Mouse (Mus musculus): ENCODE results near the gene Myl12a. TPM values are rescaled to one million over a fixed set of nuclear protein-coding genes. Genes with fewer than 3 reads are reported as not detected.

Myl12a gene
- polyA plus RNA-seq, 1 experiment: 55.1 TPM

DNA sequence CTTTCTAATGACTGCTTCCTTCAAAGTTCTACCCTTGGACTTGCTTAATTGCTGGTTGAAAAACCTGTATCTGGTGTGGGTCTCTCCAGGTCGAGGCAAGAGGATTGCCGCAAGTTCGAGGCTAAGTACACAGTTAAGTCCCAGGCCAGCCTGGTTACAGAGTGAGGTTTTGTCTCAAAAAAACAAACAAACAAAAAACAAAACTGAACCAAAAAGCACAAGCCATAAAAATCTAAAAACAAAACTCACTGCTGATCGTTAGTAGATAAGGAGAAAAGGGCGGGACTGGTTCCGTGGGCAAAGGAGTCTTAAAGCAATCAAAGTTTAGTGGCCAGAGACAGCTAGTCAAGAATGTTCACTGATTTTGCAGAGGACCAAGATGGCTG lies 16.3 kb downstream of the Myl12a start:
- no peak for TF ChIP-seq GATA1 (IDR thresholded peaks at IDR 0.05; ENCODE audit: low read length)

DNA sequence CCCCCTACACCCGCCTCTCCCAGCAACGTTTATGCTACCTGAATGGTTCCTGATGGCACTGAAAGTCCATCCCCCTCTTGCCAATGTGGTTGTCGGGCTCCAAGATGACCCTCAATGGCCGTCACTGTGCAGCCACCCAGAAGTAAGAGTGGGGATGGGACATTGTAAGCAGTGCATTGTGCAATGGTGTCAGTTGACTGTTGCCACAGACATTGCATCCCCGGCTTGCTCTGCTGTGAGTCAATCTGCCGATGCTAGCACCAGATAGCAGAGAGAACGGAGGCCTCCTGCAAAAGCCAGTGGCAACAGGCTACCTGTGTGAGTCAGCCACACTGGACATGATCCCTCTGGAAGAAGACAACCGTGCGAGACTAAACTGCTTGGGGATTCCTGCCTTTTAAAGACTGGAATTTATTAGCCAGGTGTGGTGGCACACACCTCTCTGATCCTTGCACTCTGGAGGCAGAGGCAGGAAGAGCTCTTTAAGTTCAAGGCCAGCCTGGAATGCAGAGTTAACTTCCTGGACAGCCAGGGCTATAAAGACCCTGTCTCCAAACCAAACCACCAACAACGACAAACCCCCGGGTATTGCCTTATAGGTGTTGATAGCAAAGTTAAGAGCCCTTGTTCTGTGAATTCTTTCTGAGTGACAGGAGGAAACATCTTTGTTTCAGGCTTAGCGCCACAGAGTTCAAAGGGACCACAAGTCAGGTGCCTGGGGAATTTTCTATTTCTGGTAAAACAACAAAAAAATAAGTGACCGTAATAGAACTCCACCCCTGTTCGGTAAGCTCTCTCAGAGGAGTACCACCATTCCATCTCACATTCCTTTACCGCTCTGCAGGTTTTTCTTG lies 16.9 kb downstream of the Myl12a start:
- TF ChIP-seq GATA1 (IDR thresholded peaks at IDR 0.05; ENCODE audit: low read length): no peak

DNA sequence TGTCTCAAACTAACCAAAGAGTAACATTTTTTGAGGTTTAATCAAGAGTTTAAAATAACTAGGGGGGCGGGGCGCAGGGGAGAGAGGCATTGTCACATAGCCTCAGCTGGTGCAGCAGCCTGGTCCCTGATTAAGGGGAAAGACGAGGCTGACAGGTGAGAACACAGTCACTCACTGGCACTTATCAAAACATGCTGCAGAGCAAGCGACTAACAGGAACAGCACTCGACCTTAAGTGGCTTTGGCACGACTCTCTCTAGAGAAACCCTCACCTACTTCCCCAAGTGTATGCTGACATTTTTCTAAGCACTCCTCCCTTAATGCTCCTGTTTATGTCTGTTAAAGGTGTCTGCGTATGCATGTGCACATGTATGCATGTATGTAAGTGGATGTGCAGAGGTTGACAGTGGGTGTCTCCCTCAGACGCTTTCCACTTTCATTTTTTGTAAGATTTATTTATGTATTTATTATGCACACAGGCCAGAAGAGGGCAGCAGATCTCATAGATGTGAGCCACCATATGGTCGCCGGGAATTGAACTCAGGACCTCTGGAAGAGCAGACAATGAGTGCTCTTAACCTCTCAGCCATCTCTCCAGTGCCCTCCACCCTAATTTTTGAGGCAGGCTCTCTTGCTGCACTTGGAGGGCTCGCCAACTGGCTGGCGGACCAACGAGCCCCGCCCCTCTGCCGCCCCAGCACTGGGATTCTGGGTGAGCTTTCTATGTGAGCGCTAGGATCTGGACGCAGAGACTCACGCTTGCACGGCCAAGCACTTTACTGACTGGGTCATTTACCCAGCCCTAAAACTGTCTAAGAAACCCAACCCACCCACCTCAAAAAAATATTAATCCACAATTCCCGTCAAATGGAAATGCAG lies 23.1 kb downstream of the Myl12a start:
- no peak for TF ChIP-seq GATA1 (IDR thresholded peaks at IDR 0.05; ENCODE audit: low read length)

DNA sequence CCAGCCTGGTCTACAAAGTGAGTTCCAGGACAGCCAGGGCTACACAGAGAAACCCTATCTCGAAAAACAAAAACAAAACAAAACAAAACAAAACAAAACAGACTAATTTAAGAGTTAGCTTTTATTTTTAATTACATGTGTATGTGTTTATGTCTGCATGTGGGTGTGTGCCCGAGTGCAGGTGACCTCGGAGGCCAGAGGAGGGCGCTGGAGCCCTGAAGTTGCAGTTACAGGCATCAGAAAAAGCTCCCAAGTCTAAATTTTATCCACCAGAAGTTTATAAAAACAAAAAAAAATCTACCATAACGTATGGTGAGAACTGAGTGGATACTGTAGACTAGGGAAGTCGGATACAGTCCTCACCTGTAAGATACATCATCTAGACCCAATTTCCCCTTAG lies 24.9 kb downstream of the Myl12a start:
- TF ChIP-seq GATA1 (IDR thresholded peaks at IDR 0.05; ENCODE audit: low read length): no peak

DNA sequence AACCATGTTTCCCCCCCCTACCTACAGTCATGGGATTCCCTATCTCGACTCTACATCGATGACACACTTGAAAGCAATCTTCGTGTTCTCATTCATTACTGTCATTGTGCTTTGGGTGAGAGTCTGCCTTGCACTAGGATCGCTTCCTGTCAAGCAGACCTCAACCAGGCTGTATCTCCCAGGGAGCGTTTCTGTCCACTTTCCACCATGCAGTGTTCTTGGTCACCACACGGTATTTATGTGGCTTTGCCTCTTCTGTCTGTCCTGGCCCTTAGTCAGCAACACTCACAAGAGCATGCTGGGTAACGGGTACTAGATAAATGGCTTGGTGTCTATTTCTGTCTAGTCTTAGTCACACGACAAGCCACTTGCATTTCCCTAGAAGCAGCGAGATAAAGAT lies 29.3 kb downstream of the Myl12a start:
- no peak for TF ChIP-seq GATA1 (IDR thresholded peaks at IDR 0.05; ENCODE audit: low read length)

DNA sequence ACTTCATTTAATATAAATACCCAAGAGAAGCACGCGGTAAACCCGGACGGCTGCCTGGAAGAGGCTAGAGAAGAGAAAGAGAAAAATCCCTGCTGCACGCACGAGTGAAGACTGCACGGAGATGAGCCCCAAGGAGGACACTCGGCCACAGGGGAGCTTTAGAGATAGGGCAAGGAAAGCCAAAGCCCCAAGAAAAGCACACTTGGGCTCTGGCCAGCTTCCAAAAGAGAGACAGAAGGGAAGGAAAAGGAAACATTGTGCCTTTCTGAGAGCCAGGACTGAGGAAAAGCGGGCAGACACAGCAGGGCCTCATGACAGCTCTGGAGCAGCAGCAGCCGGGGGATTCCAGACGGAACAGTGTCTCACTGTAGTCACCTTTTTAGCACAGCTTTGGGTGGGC lies 31.5 kb downstream of the Myl12a start:
- TF ChIP-seq GATA1 (IDR thresholded peaks at IDR 0.05; ENCODE audit: low read length): no peak

DNA sequence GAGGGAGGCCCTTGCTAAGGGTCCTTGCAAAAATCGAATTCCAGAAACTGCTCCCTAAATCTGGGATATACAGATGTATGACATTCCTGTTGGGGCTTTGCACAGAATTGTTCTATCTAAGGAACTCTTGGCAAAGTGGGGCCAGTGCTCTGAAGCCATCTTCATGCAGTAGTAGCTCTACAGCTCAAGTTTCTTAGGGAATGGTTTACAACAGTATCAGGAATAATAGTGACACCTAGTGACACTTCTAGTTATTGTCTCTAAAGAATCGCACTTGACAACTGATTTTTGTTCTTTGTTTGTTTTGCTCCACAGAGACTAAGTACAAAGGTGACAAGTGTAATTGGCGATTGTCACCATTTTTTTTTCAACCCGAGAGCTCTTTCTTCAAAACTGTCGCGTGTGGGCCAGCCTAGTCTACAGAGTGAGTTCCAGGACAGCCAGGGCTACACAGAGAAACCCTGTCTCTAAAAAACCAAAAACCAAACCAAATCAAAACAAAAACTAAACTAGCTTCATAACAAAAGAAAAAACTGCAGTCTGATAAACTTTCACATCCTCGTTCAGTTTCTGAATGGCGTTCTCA lies 34.0 kb downstream of the Myl12a start:
- TF ChIP-seq GATA1 (IDR thresholded peaks at IDR 0.05; ENCODE audit: low read length): no peak

DNA sequence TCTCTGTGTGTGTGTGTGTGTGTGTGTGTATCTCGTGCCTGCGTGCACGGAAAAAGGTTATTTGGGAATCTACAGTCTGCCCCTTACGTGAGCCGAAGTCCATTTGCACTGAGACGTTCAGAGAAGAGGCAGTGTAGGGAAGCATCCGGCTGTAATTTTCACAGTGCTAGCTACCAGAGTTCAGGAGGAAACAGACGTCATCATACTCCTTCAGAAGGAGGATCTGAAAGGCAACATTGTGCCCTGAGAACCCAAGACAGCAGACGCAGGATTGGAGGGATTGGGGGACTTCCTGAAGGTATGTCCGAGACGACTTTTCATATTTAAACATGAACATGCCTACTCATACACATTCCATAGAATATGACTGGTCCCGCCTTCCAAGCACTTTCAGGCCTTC lies 35.0 kb downstream of the Myl12a start:
- TF ChIP-seq GATA1 (IDR thresholded peaks at IDR 0.05; ENCODE audit: low read length): no peak

DNA sequence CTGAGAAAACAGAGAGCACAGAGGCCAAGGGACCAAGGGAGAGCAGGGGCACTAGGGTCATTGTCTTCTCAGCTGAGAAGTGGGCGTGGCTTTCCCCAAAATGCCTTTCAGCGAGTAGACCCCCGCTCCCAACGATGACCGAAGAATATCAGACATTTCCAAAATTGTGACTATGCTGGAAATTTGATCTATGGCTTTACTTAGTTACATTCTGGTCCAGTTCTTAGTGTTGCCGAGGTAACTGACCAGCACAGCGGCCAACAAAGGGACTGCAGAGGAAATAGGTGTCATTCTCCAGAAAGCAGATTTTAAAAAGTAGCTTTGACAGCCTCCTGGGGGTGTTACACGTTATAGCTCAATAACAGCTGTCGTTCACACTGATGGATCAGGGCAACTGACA lies 35.5 kb downstream of the Myl12a start:
- no peak for TF ChIP-seq GATA1 (IDR thresholded peaks at IDR 0.05; ENCODE audit: low read length)

DNA sequence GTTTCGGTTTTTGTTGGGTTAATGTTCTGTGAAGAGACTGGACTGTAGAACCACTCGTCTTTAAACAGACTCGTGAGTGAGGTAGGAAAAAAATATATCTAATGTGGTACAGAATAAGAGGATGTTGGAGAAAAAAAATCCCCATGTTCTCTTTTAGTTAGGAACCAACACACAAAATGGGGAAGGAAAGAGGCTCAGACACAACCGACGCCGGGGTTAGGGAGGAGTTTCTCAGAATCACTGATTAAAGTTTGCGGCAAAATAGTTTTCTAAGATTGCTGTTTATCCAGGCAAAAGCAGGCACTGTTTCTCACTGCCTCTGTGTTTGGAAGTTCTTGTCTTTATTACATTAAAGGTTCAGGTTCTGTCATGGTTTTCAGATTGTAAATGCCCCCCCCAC lies 36.6 kb downstream of the Myl12a start:
- TF ChIP-seq GATA1 (IDR thresholded peaks at IDR 0.05; ENCODE audit: low read length): no peak

DNA sequence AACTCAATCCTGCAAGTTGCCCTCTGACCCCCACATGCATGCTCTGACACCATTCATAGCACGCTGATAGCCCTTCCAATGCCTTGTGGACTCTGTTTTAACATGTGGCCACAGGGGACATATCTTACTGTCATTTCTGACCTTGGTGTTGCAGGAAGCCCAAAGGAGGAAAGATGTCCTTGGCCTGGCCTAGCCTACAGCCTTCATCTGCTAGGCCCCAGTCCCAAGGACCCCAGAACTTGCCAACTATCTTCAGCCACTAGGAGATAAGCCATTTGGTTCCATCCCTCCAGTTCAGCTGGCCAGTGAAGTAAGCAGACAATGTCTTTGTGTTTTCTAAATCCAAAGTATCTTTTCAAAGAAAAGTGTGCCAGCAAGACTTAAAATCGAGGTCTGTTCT lies 37.4 kb downstream of the Myl12a start:
- TF ChIP-seq GATA1 (IDR thresholded peaks at IDR 0.05; ENCODE audit: low read length): no peak

DNA sequence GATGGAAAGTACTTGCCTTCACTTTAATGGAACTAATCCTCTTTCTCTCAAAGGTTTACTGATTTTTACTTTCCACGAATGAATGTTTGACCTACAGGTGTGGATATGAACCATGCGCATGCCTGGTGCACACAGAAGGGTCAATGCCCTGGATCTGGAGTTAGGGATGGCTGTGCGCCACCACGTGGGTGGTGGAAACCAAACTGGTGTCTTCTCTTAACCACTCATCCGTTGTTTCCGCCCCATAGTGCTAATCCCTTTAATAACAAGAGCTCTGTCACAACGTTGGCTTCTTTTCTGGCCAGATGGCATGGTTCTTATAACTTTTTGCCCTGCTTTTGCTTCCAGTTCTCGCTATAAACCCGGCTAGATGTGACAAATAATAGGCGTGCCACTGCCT lies 51.4 kb downstream of the Myl12a start:
- no peak for TF ChIP-seq GATA1 (IDR thresholded peaks at IDR 0.05; ENCODE audit: low read length)

DNA sequence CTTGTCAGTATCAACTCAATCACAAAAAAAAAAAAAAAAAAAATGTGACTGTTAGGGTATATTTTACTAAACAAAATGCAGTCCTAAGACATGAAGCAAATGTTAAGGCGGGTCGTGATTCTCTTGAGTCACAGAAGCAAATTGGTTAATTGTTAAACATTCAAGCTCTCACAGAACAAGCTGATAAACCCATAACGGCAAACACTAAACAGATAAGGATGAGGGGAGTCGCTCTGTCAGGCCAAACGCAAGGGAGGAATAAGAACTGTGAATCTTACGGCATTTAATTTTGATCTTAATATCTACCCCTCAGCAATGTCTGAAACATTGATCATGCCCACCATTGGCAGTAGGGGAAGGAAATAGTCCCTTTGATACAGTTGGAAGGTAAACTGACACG lies 53.5 kb downstream of the Myl12a start:
- no peak for TF ChIP-seq GATA1 (IDR thresholded peaks at IDR 0.05; ENCODE audit: low read length)

DNA sequence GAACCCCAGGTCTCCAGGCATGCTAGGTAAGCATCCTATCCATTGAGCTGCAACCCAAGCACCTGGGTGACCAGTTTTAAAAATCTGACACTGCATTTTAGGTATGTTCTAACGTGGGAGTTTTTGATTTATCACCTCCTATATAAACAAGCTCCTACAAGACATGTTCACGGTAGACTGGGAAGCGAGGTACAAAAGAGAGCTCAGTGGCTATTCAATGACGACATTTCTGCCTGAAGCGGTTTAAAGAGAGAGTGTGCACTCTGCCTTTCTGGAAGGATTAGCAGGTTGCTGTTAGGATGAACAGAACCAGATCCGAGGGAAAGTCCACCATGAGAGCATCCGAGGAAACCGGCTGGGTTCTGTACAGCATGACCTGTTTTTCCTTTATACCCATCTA lies 54.0 kb downstream of the Myl12a start:
- TF ChIP-seq GATA1 (IDR thresholded peaks at IDR 0.05; ENCODE audit: low read length): no peak

DNA sequence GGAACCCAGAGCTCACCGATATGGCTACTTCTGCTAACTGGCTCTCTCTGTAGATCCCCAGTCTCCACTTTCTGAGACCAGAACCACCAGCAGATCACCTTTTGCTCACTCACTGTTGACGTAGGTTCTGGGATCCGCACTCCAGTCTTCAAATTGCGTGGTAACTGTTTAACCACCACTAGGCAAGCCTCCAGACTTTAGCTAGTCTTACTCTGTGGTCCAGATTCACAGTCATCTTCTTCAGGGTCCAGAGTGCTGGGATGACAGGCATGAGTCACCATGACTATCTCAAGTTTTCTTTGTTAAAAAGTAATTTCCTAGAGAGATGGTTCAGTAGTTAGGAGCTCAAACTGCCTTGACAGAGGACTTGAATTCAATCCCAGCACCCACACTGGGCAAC lies 58.9 kb downstream of the Myl12a start:
- TF ChIP-seq GATA1 (IDR thresholded peaks at IDR 0.05; ENCODE audit: low read length): no peak

Other genes starting within 250 kb of the Myl12a start
- 5.5 and 5.7 TPM in 2 replicates for gene Tgif1, start 149.3 kb downstream of the Myl12a start, polyA plus RNA-seq (2012)
- 0.22 and 0.25 TPM in 2 replicates for gene Myom1, start 245 bp downstream of the Myl12a start, polyA plus RNA-seq (2012)
- gene Lpin2, start 179.7 kb upstream of the Myl12a start, polyA plus RNA-seq (2012): 27.4 and 30.7 TPM in 2 replicates

Measured in G1E-ER4 (cell line).